Mouse (Mus musculus): ENCODE results near the gene Lrr1. TPM values are rescaled to one million over a fixed set of nuclear protein-coding genes. Genes with fewer than 3 reads are reported as not detected.

Lrr1 gene
- polyA plus RNA-seq (2012; rRNA removed): 1.8 and 2.3 TPM in 2 replicates

DNA sequence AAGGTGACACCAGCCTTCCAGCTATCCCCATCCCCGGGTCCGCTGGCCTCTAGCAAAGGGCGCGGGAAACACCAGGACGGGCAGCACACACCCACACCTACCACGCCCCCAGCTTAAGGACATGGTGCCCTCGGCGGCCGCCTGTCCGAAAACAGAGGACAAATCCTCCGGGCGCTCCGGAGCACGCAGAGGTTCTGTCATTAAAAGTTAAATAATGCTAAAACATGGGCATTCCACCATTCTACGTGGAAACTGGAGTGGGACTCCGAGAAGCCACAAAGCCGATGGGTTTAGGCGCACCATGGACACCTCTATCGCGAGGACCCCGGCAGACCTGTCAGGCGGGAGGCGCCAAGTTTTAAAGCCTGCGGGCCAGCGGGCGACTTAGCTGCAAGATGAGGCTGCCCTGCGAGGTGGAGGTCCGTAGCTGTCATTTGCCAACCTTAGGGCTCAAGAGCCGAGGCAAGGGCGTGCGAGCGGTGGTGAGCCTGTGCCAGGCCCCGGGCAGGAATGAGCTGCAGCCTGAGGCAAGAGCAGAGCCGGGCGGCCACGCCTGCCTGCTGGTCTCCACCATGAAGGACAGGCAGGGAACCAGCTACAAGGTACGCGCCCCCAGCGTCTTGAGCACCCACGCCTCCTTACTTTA lies at the start of gene Lrr1:
Gene Lrr1, plus strand, starts transcription at position 354 of the 646 bp plus-strand sequence.

DNA sequence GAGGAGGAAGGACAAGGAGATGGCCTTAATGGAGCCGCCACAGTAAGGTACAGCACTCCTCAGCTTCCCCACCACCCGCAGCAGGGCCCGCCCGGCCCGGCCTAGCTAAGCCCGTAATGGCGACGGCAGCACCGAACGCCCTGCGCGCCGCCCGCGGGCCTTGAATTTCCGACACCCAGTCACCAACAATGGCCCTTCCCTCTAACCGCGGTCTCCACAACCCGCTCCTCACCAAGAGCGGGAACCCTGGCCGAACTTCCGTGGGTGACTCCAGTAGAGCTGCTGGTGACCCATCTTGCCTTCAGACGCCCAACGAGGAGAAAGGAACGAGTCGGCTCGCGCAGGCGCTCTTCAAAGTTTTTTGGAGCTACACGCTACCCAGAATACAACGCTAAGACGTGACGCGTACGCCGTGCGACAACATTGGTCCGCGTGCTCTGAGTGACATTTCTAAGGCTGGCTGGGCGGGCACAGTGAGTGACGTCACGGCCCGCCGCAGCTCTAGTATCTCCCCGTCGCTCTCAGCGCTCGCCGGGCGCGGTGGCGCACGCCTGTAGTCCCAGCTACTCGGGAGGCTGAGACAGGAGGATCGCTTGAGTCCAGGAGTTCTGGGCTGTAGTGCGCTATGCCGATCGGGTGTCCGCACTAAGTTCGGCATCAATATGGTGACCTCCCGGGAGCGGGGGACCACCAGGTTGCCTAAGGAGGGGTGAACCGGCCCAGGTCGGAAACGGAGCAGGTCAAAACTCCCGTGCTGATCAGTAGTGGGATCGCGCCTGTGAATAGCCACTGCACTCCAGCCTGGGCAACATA lies 9.6 kb upstream of the Lrr1 start, which contains the start of gene Rps29:
Gene Rps29, minus strand, starts transcription at position 422 of the 813 bp plus-strand sequence.

DNA sequence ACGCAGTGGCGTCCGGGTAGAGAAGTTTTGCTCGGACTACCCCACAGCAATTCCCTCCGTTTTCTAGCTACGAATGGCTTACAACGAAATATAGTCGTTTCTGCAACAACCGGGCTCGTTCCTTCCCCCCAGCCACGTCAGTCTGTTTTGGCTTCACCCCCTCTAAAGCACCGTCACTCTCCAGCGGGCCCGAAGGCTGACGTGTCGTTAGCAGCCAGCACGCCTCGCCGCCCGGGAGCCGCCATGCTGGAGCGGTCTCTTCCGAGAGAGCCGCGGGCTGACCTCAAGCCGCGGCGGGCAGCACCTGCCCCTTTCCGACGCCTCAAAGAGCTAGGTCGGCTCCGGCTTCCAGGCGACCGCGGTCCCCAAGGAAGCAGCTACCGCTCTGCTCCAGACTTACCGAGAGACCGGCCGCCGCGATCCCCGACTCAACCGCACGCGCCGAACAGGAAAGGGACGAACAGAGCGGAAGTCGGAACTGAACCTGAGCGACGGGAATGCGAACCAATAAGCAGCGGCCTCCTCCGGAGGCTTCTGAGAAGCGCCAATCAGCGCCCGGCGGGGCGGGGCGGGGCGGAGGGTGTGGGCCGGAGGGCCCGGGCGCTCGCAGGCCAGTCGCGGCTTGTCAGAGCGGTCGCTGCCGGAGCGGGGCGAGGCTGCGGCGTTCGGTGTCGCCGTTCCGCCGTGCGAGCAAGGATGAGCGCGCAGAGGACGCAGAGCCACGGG lies 15.1 kb downstream of the Lrr1 start, which contains the start of the genes Rpl36al and Mgat2:
Gene Rpl36al, minus strand, starts transcription at position 501 of the 726 bp plus-strand sequence.
Gene Mgat2, plus strand, starts transcription at position 575 of the 726 bp plus-strand sequence.

DNA sequence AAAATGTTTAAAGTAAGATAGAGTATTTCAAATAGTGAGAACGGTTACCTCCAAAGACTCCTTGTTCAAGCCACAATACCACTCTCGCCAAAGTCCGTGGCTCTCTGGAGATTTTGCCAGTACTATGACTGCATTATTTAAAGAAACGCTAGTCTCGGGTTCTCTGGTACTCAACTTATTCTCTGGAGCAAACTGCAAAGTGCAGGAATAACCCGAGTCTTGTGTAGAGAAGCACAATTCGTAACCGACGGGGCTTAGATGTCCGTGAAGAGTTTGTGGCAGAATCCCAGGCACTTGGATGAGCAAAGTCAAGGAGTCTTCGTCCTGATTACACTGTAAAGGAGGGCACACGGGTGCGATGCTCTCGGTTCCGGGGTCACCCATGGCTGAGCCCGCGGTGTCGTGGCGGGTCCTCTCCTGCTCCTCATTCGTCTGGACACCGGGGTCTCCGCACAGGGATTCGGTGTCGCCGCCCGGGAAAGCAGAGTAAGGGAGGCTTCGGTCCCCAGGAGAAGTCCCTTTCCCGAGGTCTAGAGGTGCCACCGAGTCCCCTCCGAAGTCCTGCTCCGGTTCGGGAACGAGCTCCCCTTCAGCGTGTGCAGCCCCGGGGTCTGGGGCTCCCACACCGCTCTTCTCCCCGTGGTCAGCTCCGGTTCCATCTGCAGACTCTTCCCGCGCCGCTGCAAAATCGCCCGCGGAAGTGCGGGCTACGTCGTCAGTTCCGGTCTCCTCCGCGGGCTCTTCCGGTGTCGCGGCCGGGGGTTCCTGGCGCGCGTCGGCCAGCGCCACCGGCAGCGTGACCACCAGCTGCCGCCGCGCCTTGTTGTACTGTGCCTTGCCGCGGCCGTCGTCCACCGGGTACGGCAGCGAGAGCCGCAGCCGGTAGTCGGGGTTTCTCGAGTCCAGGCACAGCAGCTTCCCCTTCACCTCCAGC lies 28.1 kb downstream of the Lrr1 start, which contains the start of gene Gm49383:
Gene Gm49383, minus strand, starts transcription at position 661 of the 934 bp plus-strand sequence.

GRCm38 (mm10) chr12:69198164-69198535 lies 29.5 kb downstream of the Lrr1 start, which contains the start of gene Dnaaf2:
Dnaaf2 (minus strand) TSS chr12:69198429.

DNA sequence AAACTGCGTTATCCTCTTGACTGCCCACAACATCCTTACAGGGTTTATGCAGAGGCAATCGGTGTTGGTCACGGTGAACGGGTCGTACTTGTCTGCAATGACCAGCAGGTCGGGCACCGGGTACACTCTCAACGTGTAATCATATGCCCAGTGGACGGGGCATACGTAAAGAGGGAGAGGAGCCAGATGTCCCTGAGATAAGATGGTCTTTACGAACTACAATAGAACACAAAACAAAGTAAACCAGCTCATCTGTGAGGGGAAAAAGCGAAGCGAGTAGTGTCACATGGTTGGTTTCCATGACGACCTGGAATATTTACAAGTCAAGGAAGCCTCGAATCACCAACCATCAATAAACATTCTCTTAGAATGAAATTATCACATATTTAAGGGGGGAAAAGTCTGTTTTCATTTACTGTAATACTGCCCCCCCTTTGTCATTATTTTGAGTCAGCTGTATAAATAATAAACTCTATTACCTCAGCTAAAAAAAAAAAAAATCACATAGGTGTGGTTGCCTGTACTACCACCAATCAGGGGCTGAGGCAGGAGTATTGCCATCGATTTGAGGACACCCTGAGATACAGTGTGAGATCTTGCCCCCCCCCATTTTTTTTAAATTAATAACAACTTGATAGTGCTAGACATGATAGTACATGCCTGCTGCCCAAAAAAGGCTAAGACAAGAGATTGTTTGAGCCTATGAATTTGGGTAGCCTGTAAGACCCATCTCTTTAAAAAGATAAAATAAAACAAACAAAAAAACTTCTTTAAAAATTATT lies 35.6 kb downstream of the Lrr1 start, which contains the start of gene Gm49384:
Gene Gm49384, minus strand, starts transcription at position 216 of the 782 bp plus-strand sequence.

GRCm38 (mm10) chr12:69227776-69228466 lies 59.3 kb downstream of the Lrr1 start, which contains the start of gene Pole2:
Pole2 (minus strand) TSS chr12:69228195.

Other genes with a start within 250 kb of the Lrr1 start
- gene Rps29, start 9.6 kb upstream of the Lrr1 start, polyA plus RNA-seq (2012; rRNA removed): 1,705 and 1,824 TPM in 2 replicates
- 109 and 123 TPM in 2 replicates for gene Rpl36al, start 15.3 kb downstream of the Lrr1 start, polyA plus RNA-seq (2012; rRNA removed)
- 21.6 and 21.8 TPM in 2 replicates for gene Mgat2, start 15.3 kb downstream of the Lrr1 start, polyA plus RNA-seq (2012; rRNA removed)
- 1.8 and 2.5 TPM in 2 replicates for gene Gm49383, start 28.3 kb downstream of the Lrr1 start, polyA plus RNA-seq (2012; rRNA removed)
- 2.0 and 2.2 TPM in 2 replicates for gene Dnaaf2, start 29.6 kb downstream of the Lrr1 start, polyA plus RNA-seq (2012; rRNA removed)
- gene Gm49384, start 35.5 kb downstream of the Lrr1 start, polyA plus RNA-seq (2012; rRNA removed): not detected in 2 replicates
- 3.1 and 3.5 TPM in 2 replicates for gene Pole2, start 59.4 kb downstream of the Lrr1 start, polyA plus RNA-seq (2012; rRNA removed)
- 0.35 and 1.5 TPM in 2 replicates for gene Klhdc1, start 72.4 kb downstream of the Lrr1 start, polyA plus RNA-seq (2012; rRNA removed)
- gene Klhdc2, start 127.9 kb downstream of the Lrr1 start, polyA plus RNA-seq (2012; rRNA removed): 40.0 and 58.6 TPM in 2 replicates
- gene Nemf, start 188.4 kb downstream of the Lrr1 start, polyA plus RNA-seq (2012; rRNA removed): 2.2 and 2.3 TPM in 2 replicates
- gene Arf6, start 203.3 kb downstream of the Lrr1 start, polyA plus RNA-seq (2012; rRNA removed): 430 and 482 TPM in 2 replicates
- gene Gm9887, start 203.6 kb downstream of the Lrr1 start, polyA plus RNA-seq (2012; rRNA removed): 6.8 and 9.5 TPM in 2 replicates

All from colon, adult 2 months (tissue).